Mouse (Mus musculus) ES-E14 (cell line): ENCODE measurements at regions not wholly inside any gene's neighbourhood (a gene's known extent, or its start where the extent isn't known, plus 50 kb on each side); places are given as distances from the start of the nearest gene placed in this dataset.

Experiments used
- DNase-seq: peaks from one replicate; pipeline ENCODE4 v3.0.0-alpha.2; 2013; ENCODE audit warnings: low read depth, low spot score
- H3K27ac ChIP-seq: 2 replicates; pipeline ENCODE4 v1.5.1; 2012; ENCODE audit warnings: low read depth, mild to moderate bottlenecking, low read length, moderate library complexity, mixed read lengths; ENCODE audit not compliant: poor library complexity, insufficient read depth, severe bottlenecking
- H3K36me3 ChIP-seq: 2 replicates; pipeline ENCODE4 v1.6.1; 2012; ENCODE audit warnings: mild to moderate bottlenecking, low read length, moderate library complexity, mixed read lengths; ENCODE audit not compliant: control insufficient read depth, poor library complexity, insufficient read depth, severe bottlenecking
- H3K4me1 ChIP-seq, 2 experiments: fragments of 150-350 bp in 1 of 2; sonication (generic) in 1 of 2; 2 replicates each; pipeline ENCODE4 v1.6.1; 2012; ENCODE audit warnings: low read length in 2 of 2, mild to moderate bottlenecking in 1 of 2, mixed read lengths in 1 of 2; ENCODE audit not compliant: control insufficient read depth in 2 of 2, insufficient read depth in 2 of 2, poor library complexity in 1 of 2
- H3K4me3 ChIP-seq, 2 experiments: fragments of 150-350 bp in 1 of 2; sonication (generic) in 1 of 2; 2 replicates each; pipeline ENCODE4 v1.5.1; 2012; ENCODE audit warnings: low read length in 2 of 2, low read depth in 1 of 2, mild to moderate bottlenecking in 1 of 2, mixed read lengths in 1 of 2; ENCODE audit not compliant: insufficient read depth in 1 of 2, poor library complexity in 1 of 2, severe bottlenecking in 1 of 2
- H3K9ac ChIP-seq: 2 replicates; pipeline ENCODE4 v1.6.1; 2012; ENCODE audit warnings: low read depth, mild to moderate bottlenecking, low read length, mixed read lengths; ENCODE audit not compliant: poor library complexity, insufficient read depth, severe bottlenecking
- H3K9me3 ChIP-seq: fragments of 150-350 bp; sonication (generic); 2 replicates; pipeline ENCODE4 v1.6.1; 2012; ENCODE audit warnings: low read depth, mild to moderate bottlenecking, low read length; ENCODE audit not compliant: control insufficient read depth, insufficient read depth
- CHD2 ChIP-seq: IDR thresholded peaks from 2 replicates; pipeline ENCODE4 v1.6.1; 2014; ENCODE audit warnings: mild to moderate bottlenecking, low read depth, low read length, inconsistent platforms
- HCFC1 ChIP-seq: IDR thresholded peaks from 2 replicates; pipeline ENCODE4 v1.6.1; 2012; ENCODE audit warnings: low read length, inconsistent platforms, borderline replicate concordance; ENCODE audit not compliant: insufficient read depth
- MAFK ChIP-seq: IDR thresholded peaks from 2 replicates; pipeline ENCODE4 v1.6.1; 2014; ENCODE audit warnings: mild to moderate bottlenecking, low read depth, low read length, inconsistent platforms; ENCODE audit not compliant: insufficient read depth
- ZC3H11A ChIP-seq: IDR thresholded peaks from 2 replicates; pipeline ENCODE4 v1.6.1; 2012; ENCODE audit warnings: low read depth, mild to moderate bottlenecking, inconsistent platforms, low read length, borderline replicate concordance
- ZNF384 ChIP-seq: IDR thresholded peaks from 2 replicates; pipeline ENCODE4 v1.6.1; 2012; ENCODE audit warnings: low read depth, low read length, inconsistent platforms
- in situ Hi-C, 2 experiments: fragments of 600-800 bp; cut with MboI; formaldehyde crosslinking; loops; one replicate each; pipeline ENCODE4 v1.15.1; 2025; ENCODE audit warnings: low sequenced_read_pairs in 2 of 2, inconsistent platforms in 1 of 2; ENCODE audit not compliant: unreplicated experiment in 2 of 2

- no peak overlapping the region for H3K9ac ChIP-seq
- no peak for TF ChIP-seq ZNF384
- TF ChIP-seq MAFK: no peak
- no peak for TF ChIP-seq HCFC1
- TF ChIP-seq CHD2: no peak
- no peak for TF ChIP-seq ZC3H11A
- H3K4me3 ChIP-seq: no peak overlapping the region
- H3K36me3 ChIP-seq: no peaks in the 10 kb centered on the region
- H3K4me1 ChIP-seq: peaks cover 0 to 8% of the 10 kb centered on the region in 2 experiments; a peak in 2 of 4 replicates
- no peak for DNase-seq
- H3K9me3 ChIP-seq: no peaks in the 10 kb centered on the region
- no peak overlapping the region for H3K27ac ChIP-seq
- in situ Hi-C loops: no loop called here
Measured at GRCm38 (mm10) chr6:94950944-94951343, 166.1 kb upstream of the Kbtbd8 start.

- in situ Hi-C loops: no loop called here
- DNase-seq: no peak
- Histone ChIP-seq H3K4me1 (peaks cover 0 to 8% of the 10 kb centered on the region in 2 experiments; a peak in 2 of 4 replicates), H3K9me3 (no peaks in the 10 kb centered on the region), H3K9ac (no peak overlapping the region), H3K27ac (no peak overlapping the region), H3K36me3 (no peaks in the 10 kb centered on the region), H3K4me3 (no peak overlapping the region)
- no peak for TF ChIP-seq HCFC1
- no peak for TF ChIP-seq CHD2
- no peak for TF ChIP-seq MAFK
- no peak for TF ChIP-seq ZC3H11A
- no peak for TF ChIP-seq ZNF384
Measured at GRCm38 (mm10) chr6:94950319-94950718, 166.7 kb upstream of the Kbtbd8 start.

- H3K4me3 ChIP-seq: no peak overlapping the region
- no peak for DNase-seq
- H3K9ac ChIP-seq: no peak overlapping the region
- TF ChIP-seq ZC3H11A: no peak
- no peak for TF ChIP-seq MAFK
- no peak for TF ChIP-seq ZNF384
- TF ChIP-seq CHD2: no peak
- TF ChIP-seq HCFC1: no peak
- no peaks in the 10 kb centered on the region for H3K9me3 ChIP-seq
- no peak overlapping the region for H3K27ac ChIP-seq
- H3K36me3 ChIP-seq: no peaks in the 10 kb centered on the region
- in situ Hi-C loops: no loop called here
- H3K4me1 ChIP-seq: peaks cover 0 to 2% of the 10 kb centered on the region in 2 experiments; a peak in 2 of 4 replicates
Measured at GRCm38 (mm10) chr6:94946352-94946900, 170.6 kb upstream of the Kbtbd8 start.

- Histone ChIP-seq H3K9me3 (no peaks in the 10 kb centered on the region), H3K4me1 (no peaks in the 10 kb centered on the region), H3K36me3 (no peaks in the 10 kb centered on the region), H3K4me3 (no peak overlapping the region), H3K9ac (no peak overlapping the region), H3K27ac (no peak overlapping the region)
- in situ Hi-C loops: no loop called here
- TF ChIP-seq CHD2 (no peak), ZNF384 (no peak), HCFC1 (no peak), MAFK (no peak), ZC3H11A (no peak)
- DNase-seq: no peak
Measured at GRCm38 (mm10) chr6:94945715-94946114, 171.3 kb upstream of the Kbtbd8 start.

GRCm38 (mm10) chr6:94944196-94944595 lies 172.8 kb upstream of the Kbtbd8 start:
- Histone ChIP-seq H3K9me3 (no peaks in the 10 kb centered on the region), H3K4me1 (no peaks in the 10 kb centered on the region), H3K27ac (no peak overlapping the region), H3K9ac (no peak overlapping the region), H3K4me3 (no peak overlapping the region), H3K36me3 (no peaks in the 10 kb centered on the region)
- TF ChIP-seq HCFC1 (no peak), CHD2 (no peak)
- no peak for DNase-seq
- in situ Hi-C loops: no loop called here
